Mouse (Mus musculus): ENCODE data around the gene Crybg1.
"Not testable (repeated sequence)": the region's sequence is repeated elsewhere in the genome, so short reads cannot be mapped to it uniquely, and the experiment has no call there.

The Crybg1 gene

GRCm38 (mm10) chr10:44006815-44007214, 141.8 kb downstream of the Crybg1 start:
- DNase-seq (ENCODE audit: low read depth in 1 of 2, low spot score in 2 of 2) = no peak

GRCm38 (mm10) chr10:44005677-44006641, 142.7 kb downstream of the Crybg1 start:
- DNase-seq (ENCODE audit: low read depth in 1 of 2, low spot score in 2 of 2) = no peak

GRCm38 (mm10) chr10:44004221-44004751, 144.4 kb downstream of the Crybg1 start:
- no peak for DNase-seq (ENCODE audit: low read depth in 1 of 2, low spot score in 2 of 2)

GRCm38 (mm10) chr10:44003551-44004151, 145.0 kb downstream of the Crybg1 start:
- peak in 1 of 2 experiments; percentile 77 for DNase-seq (ENCODE audit: low read depth in 1 of 2, low spot score in 2 of 2)

- no peak for DNase-seq (ENCODE audit: low read depth in 1 of 2, low spot score in 2 of 2)
These were observed 145.6 kb downstream of the Crybg1 start for GRCm38 (mm10) chr10:44002995-44003524.

- no peak for DNase-seq (ENCODE audit: low read depth in 1 of 2, low spot score in 2 of 2)
These were observed 146.4 kb downstream of the Crybg1 start for GRCm38 (mm10) chr10:44002004-44002940.

- no peak for DNase-seq (ENCODE audit: low read depth in 1 of 2, low spot score in 2 of 2)
These were observed 148.3 kb downstream of the Crybg1 start for GRCm38 (mm10) chr10:44000156-44000865.

- peak in 1 of 2 experiments; percentile 53 for DNase-seq (ENCODE audit: low read depth in 1 of 2, low spot score in 2 of 2)
These were observed 150.1 kb downstream of the Crybg1 start for GRCm38 (mm10) chr10:43998503-43999082.

- DNase-seq (ENCODE audit: low read depth in 1 of 2, low spot score in 2 of 2) = no peak
These were observed 150.6 kb downstream of the Crybg1 start for GRCm38 (mm10) chr10:43998023-43998422.

GRCm38 (mm10) chr10:43997276-43997675, 151.4 kb downstream of the Crybg1 start:
- DNase-seq (ENCODE audit: low read depth in 1 of 2, low spot score in 2 of 2) = no peak

- peak; percentile 70 to 76 for DNase-seq (ENCODE audit: low read depth in 1 of 2, low spot score in 2 of 2)
These were observed 152.6 kb downstream of the Crybg1 start for GRCm38 (mm10) chr10:43995858-43996650.

- DNase-seq (ENCODE audit: low read depth in 1 of 2, low spot score in 2 of 2) = no peak
These were observed 155.5 kb downstream of the Crybg1 start for GRCm38 (mm10) chr10:43993198-43993597.

- no peak for DNase-seq (ENCODE audit: low read depth in 1 of 2, low spot score in 2 of 2)
These were observed 156.1 kb downstream of the Crybg1 start for GRCm38 (mm10) chr10:43992506-43992905.

GRCm38 (mm10) chr10:43991268-43991667, 157.4 kb downstream of the Crybg1 start:
- DNase-seq (ENCODE audit: low read depth in 1 of 2, low spot score in 2 of 2) = no peak

GRCm38 (mm10) chr10:43983866-43984265, 164.8 kb downstream of the Crybg1 start:
- no peak for DNase-seq (ENCODE audit: low read depth in 1 of 2, low spot score in 2 of 2)

- DNase-seq (ENCODE audit: low read depth in 1 of 2, low spot score in 2 of 2) = no peak
These were observed 165.4 kb downstream of the Crybg1 start for GRCm38 (mm10) chr10:43983241-43983640.

GRCm38 (mm10) chr10:43982470-43982869, 166.2 kb downstream of the Crybg1 start:
- no peak for DNase-seq (ENCODE audit: low read depth in 1 of 2, low spot score in 2 of 2)

- DNase-seq (ENCODE audit: low read depth in 1 of 2, low spot score in 2 of 2) = not testable (repeated sequence)
These were observed 167.9 kb downstream of the Crybg1 start for GRCm38 (mm10) chr10:43980742-43981141.

- no peak for DNase-seq (ENCODE audit: low read depth in 1 of 2, low spot score in 2 of 2)
These were observed 168.6 kb downstream of the Crybg1 start for GRCm38 (mm10) chr10:43980080-43980479.

Measured in monocyte, adult 2 months (primary cell).